Mouse (Mus musculus): Measurements from ENCODE around the gene Tmod2. TPM values are rescaled to one million over a fixed set of nuclear protein-coding genes. Genes with fewer than 3 reads are reported as not detected.

Tmod2 gene
- total RNA-seq, 2 experiments from 2014 or later: not detected

Other genes with a start within 250 kb of the Tmod2 start
- 42.4 and 47.8 TPM in 2 replicates for gene Mapk6, start 201.3 kb downstream of the Tmod2 start, total RNA-seq (2014; fragmentation: Nextera tagmentation)
- 59.2 and 71.6 TPM in 2 replicates for gene Mapk6, start 201.3 kb downstream of the Tmod2 start, total RNA-seq (2017)
- 23.2 and 24.2 TPM in 2 replicates for gene Leo1, start 169.8 kb downstream of the Tmod2 start, total RNA-seq (2014; fragmentation: Nextera tagmentation)
- gene Leo1, start 169.8 kb downstream of the Tmod2 start, total RNA-seq (2017): 38.9 and 42.7 TPM in 2 replicates
- gene Tmod3, start 51.7 kb downstream of the Tmod2 start, total RNA-seq (2014; fragmentation: Nextera tagmentation): 52.9 and 58.1 TPM in 2 replicates
- gene Tmod3, start 51.7 kb downstream of the Tmod2 start, total RNA-seq (2017): 59.5 and 64.2 TPM in 2 replicates
- gene Lysmd2, start 14.4 kb upstream of the Tmod2 start, total RNA-seq (2014; fragmentation: Nextera tagmentation): 0.75 and 3.5 TPM in 2 replicates
- gene Lysmd2, start 14.4 kb upstream of the Tmod2 start, total RNA-seq (2017): 0.52 and 3.6 TPM in 2 replicates
- gene Scg3, start 72.7 kb upstream of the Tmod2 start, total RNA-seq (2014; fragmentation: Nextera tagmentation): not detected in 2 replicates
- gene Scg3, start 72.7 kb upstream of the Tmod2 start, total RNA-seq (2017): not detected in 2 replicates
- not detected in 2 replicates for gene Bmp5, start 164.0 kb upstream of the Tmod2 start, total RNA-seq (2014; fragmentation: Nextera tagmentation)
- not detected in 2 replicates for gene Bmp5, start 164.0 kb upstream of the Tmod2 start, total RNA-seq (2017)